Mouse (Mus musculus) ES-E14 (cell line): ENCODE results near the gene Rbm45. TPM values are rescaled to one million over a fixed set of nuclear protein-coding genes. Genes with fewer than 3 reads are reported as not detected.

Experiments
- DNase-seq: peaks from one replicate; pipeline ENCODE4 v3.0.0-alpha.2; 2013; ENCODE audit warnings: low read depth, low spot score
- H3K27ac ChIP-seq: 2 replicates; pipeline ENCODE4 v1.5.1; 2012; ENCODE audit warnings: low read depth, mild to moderate bottlenecking, low read length, moderate library complexity, mixed read lengths; ENCODE audit not compliant: poor library complexity, insufficient read depth, severe bottlenecking
- H3K36me3 ChIP-seq: 2 replicates; pipeline ENCODE4 v1.6.1; 2012; ENCODE audit warnings: mild to moderate bottlenecking, low read length, moderate library complexity, mixed read lengths; ENCODE audit not compliant: control insufficient read depth, poor library complexity, insufficient read depth, severe bottlenecking
- H3K4me1 ChIP-seq, 2 experiments: fragments of 150-350 bp in 1 of 2; sonication (generic) in 1 of 2; 2 replicates each; pipeline ENCODE4 v1.6.1; 2012; ENCODE audit warnings: low read length in 2 of 2, mild to moderate bottlenecking in 1 of 2, mixed read lengths in 1 of 2; ENCODE audit not compliant: control insufficient read depth in 2 of 2, insufficient read depth in 2 of 2, poor library complexity in 1 of 2
- H3K4me3 ChIP-seq, 2 experiments: fragments of 150-350 bp in 1 of 2; sonication (generic) in 1 of 2; 2 replicates each; pipeline ENCODE4 v1.5.1; 2012; ENCODE audit warnings: low read length in 2 of 2, low read depth in 1 of 2, mild to moderate bottlenecking in 1 of 2, mixed read lengths in 1 of 2; ENCODE audit not compliant: insufficient read depth in 1 of 2, poor library complexity in 1 of 2, severe bottlenecking in 1 of 2
- H3K9ac ChIP-seq: 2 replicates; pipeline ENCODE4 v1.6.1; 2012; ENCODE audit warnings: low read depth, mild to moderate bottlenecking, low read length, mixed read lengths; ENCODE audit not compliant: poor library complexity, insufficient read depth, severe bottlenecking
- H3K9me3 ChIP-seq: fragments of 150-350 bp; sonication (generic); 2 replicates; pipeline ENCODE4 v1.6.1; 2012; ENCODE audit warnings: low read depth, mild to moderate bottlenecking, low read length; ENCODE audit not compliant: control insufficient read depth, insufficient read depth
- CHD2 ChIP-seq: IDR thresholded peaks from 2 replicates; pipeline ENCODE4 v1.6.1; 2014; ENCODE audit warnings: mild to moderate bottlenecking, low read depth, low read length, inconsistent platforms
- HCFC1 ChIP-seq: IDR thresholded peaks from 2 replicates; pipeline ENCODE4 v1.6.1; 2012; ENCODE audit warnings: low read length, inconsistent platforms, borderline replicate concordance; ENCODE audit not compliant: insufficient read depth
- MAFK ChIP-seq: IDR thresholded peaks from 2 replicates; pipeline ENCODE4 v1.6.1; 2014; ENCODE audit warnings: mild to moderate bottlenecking, low read depth, low read length, inconsistent platforms; ENCODE audit not compliant: insufficient read depth
- ZC3H11A ChIP-seq: IDR thresholded peaks from 2 replicates; pipeline ENCODE4 v1.6.1; 2012; ENCODE audit warnings: low read depth, mild to moderate bottlenecking, inconsistent platforms, low read length, borderline replicate concordance
- ZNF384 ChIP-seq: IDR thresholded peaks from 2 replicates; pipeline ENCODE4 v1.6.1; 2012; ENCODE audit warnings: low read depth, low read length, inconsistent platforms
- in situ Hi-C, 2 experiments: fragments of 600-800 bp; cut with MboI; formaldehyde crosslinking; loops; one replicate each; pipeline ENCODE4 v1.15.1; 2025; ENCODE audit warnings: low sequenced_read_pairs in 2 of 2, inconsistent platforms in 1 of 2; ENCODE audit not compliant: unreplicated experiment in 2 of 2
- total RNA-seq: library from RNA; depleted of rRNA; stranded (reverse); fragments of 300-350 nt; gene quantifications from 2 replicates; pipeline ENCODE4 v1.2.3, GENCODE M21; 2012

Gene Rbm45
- total RNA-seq, 1 experiment = 35.3 TPM

- no peaks in the 10 kb centered on the region for H3K9me3 ChIP-seq
- peaks cover 0 to 9% of the 10 kb centered on the region in 2 experiments; a peak in 3 of 4 replicates for H3K4me1 ChIP-seq
- H3K36me3 ChIP-seq = no peaks in the 10 kb centered on the region
- DNase-seq = no peak
- in situ Hi-C loops = no loop called here
- TF ChIP-seq MAFK (no peak), ZC3H11A (no peak), ZNF384 (no peak), CHD2 (no peak), HCFC1 (no peak)
- no peak overlapping the region for H3K4me3 ChIP-seq
- H3K27ac ChIP-seq = no peak overlapping the region
- H3K9ac ChIP-seq = no peak overlapping the region
Measured at GRCm38 (mm10) chr2:76400178-76400577, 30.4 kb downstream of the Rbm45 start.

- H3K27ac ChIP-seq = no peak overlapping the region
- in situ Hi-C loops = no loop called here
- TF ChIP-seq ZC3H11A (no peak), CHD2 (no peak), HCFC1 (no peak), ZNF384 (no peak), MAFK (no peak)
- no peaks in the 10 kb centered on the region for H3K36me3 ChIP-seq
- no peaks in the 10 kb centered on the region for H3K9me3 ChIP-seq
- peak; percentile 3 for DNase-seq
- H3K4me1 ChIP-seq = peaks cover 2 to 3% of the 10 kb centered on the region in 2 experiments; a peak in 3 of 4 replicates
- H3K4me3 ChIP-seq = peak overlapping the region; percentile 84 to 92
- peak overlapping the region; percentile 77 for H3K9ac ChIP-seq
Measured at GRCm38 (mm10) chr2:76405596-76406150, 35.9 kb downstream of the Rbm45 start.

GRCm38 (mm10) chr2:76406151-76406936, 36.6 kb downstream of the Rbm45 start, which contains the start of gene Osbpl6:
TSS of gene Osbpl6 (plus strand) at chr2:76406508.
- peak within 1 kb of the TSS; percentile 84 to 92 for H3K4me3 ChIP-seq
- peak; percentile 11 for DNase-seq
- peaks cover 2% of the 10 kb centered on the region in 2 experiments; a peak in 1 of 4 replicates for H3K4me1 ChIP-seq
- H3K36me3 ChIP-seq = no peaks in the 10 kb centered on the region
- in situ Hi-C loops = no loop called here
- H3K9ac ChIP-seq = peak within 1 kb of the TSS; percentile 77
- no peak within 1 kb of the TSS for H3K27ac ChIP-seq
- H3K9me3 ChIP-seq = no peaks in the 10 kb centered on the region
- TF ChIP-seq MAFK (no peak), HCFC1 (no peak), ZNF384 (no peak), ZC3H11A (no peak), CHD2 (no peak)

GRCm38 (mm10) chr2:76406937-76407441, 37.2 kb downstream of the Rbm45 start:
- H3K27ac ChIP-seq = no peak overlapping the region
- H3K9ac ChIP-seq = peak overlapping the region; percentile 77
- no peaks in the 10 kb centered on the region for H3K36me3 ChIP-seq
- peak overlapping the region; percentile 84 to 92 for H3K4me3 ChIP-seq
- TF ChIP-seq HCFC1 = no peak
- no peak for TF ChIP-seq CHD2
- no peak for TF ChIP-seq ZNF384
- no peak for TF ChIP-seq MAFK
- no peak for TF ChIP-seq ZC3H11A
- DNase-seq = peak; percentile 33
- H3K9me3 ChIP-seq = no peaks in the 10 kb centered on the region
- H3K4me1 ChIP-seq = 0 out of 4 replicates have a peak, but pooled peaks cover 0 to 2% of the 10 kb centered on the region in 2 experiments
- in situ Hi-C loops = no loop called here
